Mouse (Mus musculus): ENCODE data around the gene Mxd3. TPM values are rescaled to one million over a fixed set of nuclear protein-coding genes. Genes with fewer than 3 reads are reported as not detected.

Gene Mxd3
- polyA plus RNA-seq (2021) = 14.8 TPM

DNA sequence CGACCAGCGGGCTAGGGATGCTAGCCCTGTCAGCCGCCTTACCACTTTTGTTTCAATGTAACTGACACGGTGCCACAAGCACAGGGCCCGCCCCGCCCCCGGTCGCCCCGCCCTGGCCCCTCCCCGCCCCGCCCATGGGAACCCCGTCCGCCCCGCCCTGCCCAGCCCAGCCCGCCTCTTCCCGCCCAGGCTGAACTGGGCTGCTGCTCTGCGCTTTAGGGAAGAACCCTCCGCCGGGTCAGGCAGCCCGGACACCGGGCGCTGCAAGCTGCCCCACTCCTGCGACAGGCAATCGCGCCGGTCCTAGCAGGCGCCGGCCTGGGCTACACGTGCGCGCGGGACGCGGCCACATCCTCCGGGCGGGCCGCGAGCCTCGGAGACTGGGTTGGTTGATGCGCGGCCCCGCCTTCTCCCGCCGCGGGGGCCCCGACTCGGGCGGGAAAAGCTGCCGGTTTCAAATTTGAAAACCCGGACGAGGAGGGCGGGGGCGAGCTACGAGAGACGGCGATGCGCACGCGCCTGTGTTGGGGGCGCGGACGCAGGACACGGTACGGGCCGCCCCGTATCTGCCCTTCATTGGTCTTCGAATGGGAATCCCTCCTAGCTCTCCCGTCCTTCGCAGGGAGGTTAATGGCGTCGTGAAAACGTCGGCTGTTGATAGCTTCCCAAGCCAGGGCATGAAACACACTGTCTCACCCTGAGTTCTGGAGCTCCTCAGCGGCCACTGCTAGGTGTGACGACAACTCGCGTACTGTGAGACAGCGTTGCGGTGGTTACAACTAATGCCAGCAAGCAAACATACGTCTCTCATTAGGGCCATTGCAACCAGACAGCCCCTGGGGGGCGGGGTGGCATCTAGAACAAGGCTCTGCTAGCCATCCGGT is at the start of gene Mxd3:
Gene Mxd3, minus strand, starts transcription at position 141 of the 884 bp plus-strand sequence.
- ATAC-seq = peak; percentile 70
- DNase-seq (ENCODE audit: low read depth, low spot score) = no peak
- ChIA-PET CTCF (interaction anchor here (0.9 to 1.5 kb wide), 2 partner anchors 10 to 41 kb away, joined by 3 to 4 read pairs; no protein-coding TSS in a partner anchor), POLR2A (interaction anchor here (0.9 kb wide), 2 partner anchors 9 to 185 kb away, joined by 3 to 5 read pairs; partner anchors contain the start of gene Prelid1)
- H3K27me3 ChIP-seq = no peaks in the 10 kb centered on the region
- no peak for TF ChIP-seq CTCF (IDR thresholded peaks at IDR 0.05)
- in situ Hi-C loops (cut with MboI; ENCODE audit: low pct_unique_long_range_greater_than_20kb) = loop anchor here (5.0 kb wide), 1 partner anchor 187 kb away; no protein-coding TSS in a partner anchor

DNA sequence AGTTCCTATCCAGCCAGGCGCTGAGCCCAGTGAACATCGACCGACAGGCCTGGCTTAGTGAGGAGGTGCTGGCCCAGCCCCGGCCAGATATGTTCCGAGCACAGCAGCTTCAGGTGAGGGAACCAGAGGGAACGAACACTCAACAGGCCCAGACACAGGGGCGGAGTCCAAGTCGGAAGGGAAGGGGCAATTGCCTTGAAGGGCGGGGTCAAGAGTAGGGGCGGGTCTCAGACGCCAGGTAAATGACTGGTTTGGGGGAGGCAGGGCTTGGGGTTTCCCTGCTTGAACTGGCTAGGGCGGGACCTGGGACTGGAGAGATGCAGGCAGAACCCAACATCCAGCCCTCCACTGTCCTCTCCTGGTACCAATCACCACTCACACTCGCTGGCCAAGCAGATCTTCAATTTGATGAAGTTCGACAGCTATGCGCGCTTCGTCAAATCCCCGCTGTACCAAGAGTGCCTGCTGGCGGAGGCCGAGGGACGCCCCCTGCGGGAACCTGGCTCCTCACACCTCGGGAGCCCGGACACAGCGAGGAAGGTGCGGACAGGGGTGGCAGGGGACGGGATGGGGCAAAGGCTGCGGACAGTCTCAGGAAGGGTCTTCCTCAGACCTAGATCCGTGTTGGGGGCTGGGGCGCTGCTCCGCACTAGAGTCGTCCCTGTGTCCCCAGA is 49.4 kb upstream of the Mxd3 start:
- POLR2A ChIA-PET = no interaction called here
- in situ Hi-C loops (cut with MboI; ENCODE audit: low pct_unique_long_range_greater_than_20kb) = no loop called here

DNA sequence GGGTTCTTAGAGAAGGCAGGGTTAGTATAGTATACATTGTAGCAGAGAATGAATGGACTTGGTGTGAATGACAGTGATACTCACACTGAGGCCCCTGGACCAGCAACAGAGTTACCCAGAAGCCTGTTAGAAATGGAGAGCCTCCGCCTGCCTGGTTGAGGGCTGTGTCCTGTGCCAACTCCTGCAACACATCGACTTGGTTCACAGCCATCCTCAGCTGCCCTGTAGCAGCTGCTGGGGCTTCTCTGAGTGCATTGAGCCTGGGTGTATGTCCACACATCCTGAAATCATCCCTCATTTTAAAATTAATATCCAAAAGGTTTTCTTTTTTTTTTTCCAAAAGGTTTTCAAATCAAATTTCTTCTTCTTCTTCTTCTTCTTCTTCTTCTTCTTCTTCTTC is 46.3 kb upstream of the Mxd3 start:
- ATAC-seq = no peak

More for the DNA sequence above, 49.4 kb upstream of the Mxd3 start:
- CTCF ChIA-PET = no interaction called here
- DNase-seq (ENCODE audit: low read depth, low spot score) = no peak
- ATAC-seq = no peak
- H3K27me3 ChIP-seq = peaks cover 73% of the 10 kb centered on the region
- no peak for TF ChIP-seq CTCF (IDR thresholded peaks at IDR 0.05)

GRCm38 (mm10) chr13:55374206-55374924 is 44.7 kb upstream of the Mxd3 start:
- TF ChIP-seq CTCF (IDR thresholded peaks at IDR 0.05) = no peak
- H3K27me3 ChIP-seq = peaks cover 74% of the 10 kb centered on the region
- in situ Hi-C loops (cut with MboI; ENCODE audit: low pct_unique_long_range_greater_than_20kb) = loop anchor here (5.0 kb wide), 1 partner anchor 53 kb away; the partner anchor contains the start of gene F12
- DNase-seq (ENCODE audit: low read depth, low spot score) (no peak), ATAC-seq (no peak)
- ChIA-PET POLR2A (no interaction called here), CTCF (no interaction called here)

More for the DNA sequence above, 46.3 kb upstream of the Mxd3 start:
- H3K27me3 ChIP-seq = peaks cover 79% of the 10 kb centered on the region
- in situ Hi-C loops (cut with MboI; ENCODE audit: low pct_unique_long_range_greater_than_20kb) = no loop called here
- TF ChIP-seq CTCF (IDR thresholded peaks at IDR 0.05) = no peak
- POLR2A ChIA-PET = no interaction called here
- CTCF ChIA-PET = no interaction called here
- no peak for DNase-seq (ENCODE audit: low read depth, low spot score)

GRCm38 (mm10) chr13:55371740-55372139 is 42.1 kb upstream of the Mxd3 start:
- TF ChIP-seq CTCF (IDR thresholded peaks at IDR 0.05) = no peak
- DNase-seq (ENCODE audit: low read depth, low spot score) (no peak), ATAC-seq (no peak)
- in situ Hi-C loops (cut with MboI; ENCODE audit: low pct_unique_long_range_greater_than_20kb) = loop anchor here (5.0 kb wide), 1 partner anchor 56 kb away; the partner anchor contains the start of gene F12
- peaks cover 56% of the 10 kb centered on the region for H3K27me3 ChIP-seq
- POLR2A ChIA-PET = no interaction called here
- CTCF ChIA-PET = no interaction called here

GRCm38 (mm10) chr13:55371007-55371681 is 41.5 kb upstream of the Mxd3 start:
- no peak for TF ChIP-seq CTCF (IDR thresholded peaks at IDR 0.05)
- no peak for ATAC-seq
- peaks cover 55% of the 10 kb centered on the region for H3K27me3 ChIP-seq
- POLR2A ChIA-PET = no interaction called here
- DNase-seq (ENCODE audit: low read depth, low spot score) = no peak
- in situ Hi-C loops (cut with MboI; ENCODE audit: low pct_unique_long_range_greater_than_20kb) = loop anchor here (5.0 kb wide), 1 partner anchor 56 kb away; the partner anchor contains the start of gene F12
- CTCF ChIA-PET = no interaction called here

DNA sequence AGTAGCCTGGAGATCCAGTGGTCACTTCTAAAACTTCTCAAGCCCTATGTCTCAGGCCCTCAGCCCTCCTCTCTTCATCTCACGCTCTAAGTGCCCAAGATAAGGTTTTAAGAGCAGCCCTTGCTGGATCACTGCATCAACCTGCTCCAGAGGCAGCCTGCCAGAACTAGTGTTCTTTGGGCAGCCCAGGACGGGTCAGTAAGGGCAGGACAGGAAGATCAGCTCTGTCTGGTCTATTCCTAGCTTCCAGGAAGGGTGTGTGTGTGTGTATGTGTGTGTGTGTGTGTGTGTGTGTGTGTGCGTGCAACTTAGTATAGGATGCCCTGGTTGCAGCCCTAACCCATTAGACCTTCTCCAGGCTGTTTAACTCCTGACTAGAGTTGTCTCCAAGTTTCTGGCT is 40.6 kb upstream of the Mxd3 start:
- CTCF ChIA-PET = no interaction called here
- in situ Hi-C loops (cut with MboI; ENCODE audit: low pct_unique_long_range_greater_than_20kb) = loop anchor here (5.0 kb wide), 1 partner anchor 57 kb away; the partner anchor contains the start of gene F12
- DNase-seq (ENCODE audit: low read depth, low spot score) = no peak

DNA sequence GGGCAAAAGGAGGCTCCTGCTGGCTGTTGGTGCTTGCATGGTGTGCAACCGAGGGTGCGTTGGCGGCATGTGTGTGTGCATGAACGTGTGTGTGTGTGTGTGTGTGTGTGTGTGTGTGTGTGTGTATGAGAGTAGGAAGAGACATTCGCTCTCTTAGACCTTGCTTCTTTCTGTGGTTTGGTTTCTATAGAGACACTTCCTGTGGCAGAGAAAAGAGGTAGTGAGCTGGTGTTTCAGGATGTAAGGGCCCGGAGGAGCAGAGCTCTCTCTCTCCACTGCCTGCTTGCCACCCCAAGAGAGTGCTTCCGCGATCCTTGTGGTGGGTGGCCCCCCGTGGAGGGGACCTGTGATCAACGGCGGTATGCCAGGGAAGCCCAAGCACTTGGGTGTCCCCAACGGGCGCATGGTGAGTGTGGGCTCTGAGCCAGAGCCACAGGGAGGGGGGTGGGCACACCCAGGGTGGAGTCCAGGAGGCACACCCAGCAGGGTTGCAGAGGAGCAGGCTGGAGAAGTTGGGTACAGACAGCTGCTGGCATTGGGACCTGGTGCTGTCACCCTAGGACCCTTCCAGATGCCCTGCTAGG is 40.0 kb upstream of the Mxd3 start, which contains the start of gene Rgs14:
Gene Rgs14, plus strand, starts transcription at position 202 of the 584 bp plus-strand sequence.
- ATAC-seq (no peak), DNase-seq (ENCODE audit: low read depth, low spot score) (no peak)
- peaks cover 41% of the 10 kb centered on the region for H3K27me3 ChIP-seq
- POLR2A ChIA-PET = no interaction called here
- no peak for TF ChIP-seq CTCF (IDR thresholded peaks at IDR 0.05)
- in situ Hi-C loops (cut with MboI; ENCODE audit: low pct_unique_long_range_greater_than_20kb) = loop anchor here (5.0 kb wide), 1 partner anchor 58 kb away; the partner anchor contains the start of gene F12
- CTCF ChIA-PET = no interaction called here

More for the DNA sequence above, 40.6 kb upstream of the Mxd3 start:
- no peak for TF ChIP-seq CTCF (IDR thresholded peaks at IDR 0.05)
- peaks cover 47% of the 10 kb centered on the region for H3K27me3 ChIP-seq
- POLR2A ChIA-PET = no interaction called here
- no peak for ATAC-seq

DNA sequence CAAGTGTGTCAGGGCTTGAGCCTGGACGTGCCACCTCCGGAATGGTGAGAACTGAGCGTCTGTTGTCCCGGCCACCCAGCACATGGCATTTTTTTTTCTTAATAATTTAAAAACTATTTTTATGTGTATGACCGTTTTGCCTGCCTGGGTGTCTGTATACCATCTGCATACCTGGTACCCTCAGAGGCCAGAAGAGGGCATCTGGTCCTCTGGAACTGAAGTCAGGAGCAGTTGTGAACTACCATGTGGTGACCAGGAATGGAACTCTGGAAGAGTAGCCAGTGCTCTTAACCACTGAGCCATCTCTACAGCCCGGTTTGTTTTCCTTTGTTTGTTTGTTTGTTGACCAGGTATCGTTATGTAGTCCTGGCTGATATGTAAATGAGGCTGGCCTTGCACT is 38.8 kb upstream of the Mxd3 start:
- TF ChIP-seq CTCF (IDR thresholded peaks at IDR 0.05) = no peak
- POLR2A ChIA-PET = no interaction called here
- no peak for ATAC-seq
- CTCF ChIA-PET = no interaction called here
- no peak for DNase-seq (ENCODE audit: low read depth, low spot score)
- in situ Hi-C loops (cut with MboI; ENCODE audit: low pct_unique_long_range_greater_than_20kb) = no loop called here
- H3K27me3 ChIP-seq = peaks cover 30% of the 10 kb centered on the region
